Mouse (Mus musculus): ENCODE measurements around the gene Cdc42ep1. TPM values are rescaled to one million over a fixed set of nuclear protein-coding genes. Genes with fewer than 3 reads are reported as not detected.

The Cdc42ep1 gene
- not detected for total RNA-seq (2023)

DNA sequence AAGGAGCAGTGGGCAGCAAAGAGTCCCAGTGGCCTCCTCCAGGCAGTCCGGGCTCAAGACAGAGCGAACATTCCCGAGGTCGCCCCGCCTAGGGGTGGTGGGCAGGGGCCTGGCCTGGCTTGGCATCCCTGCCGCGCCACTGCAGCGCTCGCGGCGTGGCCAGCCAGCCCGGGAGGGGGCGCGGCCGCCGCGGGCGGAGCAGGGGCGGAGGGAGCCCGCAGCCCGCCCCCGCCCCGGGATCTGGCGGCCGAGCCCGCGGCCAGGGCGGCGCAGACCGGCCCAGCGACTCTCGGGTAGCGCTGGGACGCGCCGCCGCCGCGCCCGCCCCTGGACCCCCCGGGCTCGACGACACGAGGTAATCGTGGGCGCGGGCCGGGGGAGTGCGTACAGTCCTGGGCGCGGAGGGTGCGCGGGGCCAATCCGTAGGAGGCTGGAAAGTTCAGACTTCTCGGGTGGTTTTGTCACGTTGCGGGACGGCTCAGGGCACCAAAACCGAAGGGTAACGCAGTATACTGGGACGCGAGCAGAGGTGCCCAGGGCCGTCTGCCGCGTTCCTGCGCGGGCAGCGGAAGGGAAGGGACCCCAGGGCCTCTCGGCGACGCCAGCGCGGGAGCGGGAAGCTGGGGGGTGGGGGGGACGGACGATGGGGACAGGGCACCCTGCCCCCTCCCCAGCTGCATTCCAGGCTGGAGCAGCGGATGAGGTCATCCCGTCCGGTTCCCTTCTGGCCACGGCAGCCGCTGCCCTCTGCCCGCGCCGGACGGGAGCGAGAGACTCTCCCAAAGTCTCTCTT is at the start of gene Cdc42ep1:
Cdc42ep1 (plus strand) TSS at position 254 of the 793 bp plus-strand sequence.

DNA sequence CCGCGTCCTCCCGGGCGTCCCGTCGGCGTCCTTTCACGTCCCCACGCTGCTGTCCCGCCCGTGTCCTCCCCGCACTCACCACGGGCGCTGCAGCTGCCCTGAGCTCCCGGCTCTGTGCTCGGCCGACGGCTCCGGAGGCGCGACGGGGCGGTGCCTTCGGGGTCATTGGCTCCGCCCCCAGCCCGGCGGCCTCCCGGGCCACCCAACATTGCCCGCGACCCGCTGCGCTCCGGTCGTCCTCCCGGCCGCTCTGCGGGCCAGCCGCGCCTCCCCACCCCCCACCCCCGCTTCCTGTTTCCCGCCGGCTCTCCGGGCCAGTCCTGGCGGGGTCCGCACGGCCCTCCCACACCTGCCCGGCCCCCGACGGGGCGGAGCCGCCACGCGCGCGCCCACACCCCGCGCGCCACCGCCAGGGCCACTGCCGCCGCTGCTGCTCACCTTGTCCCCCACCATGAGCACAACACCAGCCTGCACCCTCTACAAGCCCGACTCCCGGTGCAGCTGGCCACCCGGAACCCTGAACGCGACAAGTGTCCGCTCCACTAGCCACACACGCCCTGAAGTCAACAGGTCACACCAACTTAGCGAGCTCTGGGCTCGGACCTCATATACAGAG is 39.5 kb upstream of the Cdc42ep1 start, which contains the start of gene Card10:
Card10 (minus strand) TSS at position 267 of the 616 bp plus-strand sequence.

DNA sequence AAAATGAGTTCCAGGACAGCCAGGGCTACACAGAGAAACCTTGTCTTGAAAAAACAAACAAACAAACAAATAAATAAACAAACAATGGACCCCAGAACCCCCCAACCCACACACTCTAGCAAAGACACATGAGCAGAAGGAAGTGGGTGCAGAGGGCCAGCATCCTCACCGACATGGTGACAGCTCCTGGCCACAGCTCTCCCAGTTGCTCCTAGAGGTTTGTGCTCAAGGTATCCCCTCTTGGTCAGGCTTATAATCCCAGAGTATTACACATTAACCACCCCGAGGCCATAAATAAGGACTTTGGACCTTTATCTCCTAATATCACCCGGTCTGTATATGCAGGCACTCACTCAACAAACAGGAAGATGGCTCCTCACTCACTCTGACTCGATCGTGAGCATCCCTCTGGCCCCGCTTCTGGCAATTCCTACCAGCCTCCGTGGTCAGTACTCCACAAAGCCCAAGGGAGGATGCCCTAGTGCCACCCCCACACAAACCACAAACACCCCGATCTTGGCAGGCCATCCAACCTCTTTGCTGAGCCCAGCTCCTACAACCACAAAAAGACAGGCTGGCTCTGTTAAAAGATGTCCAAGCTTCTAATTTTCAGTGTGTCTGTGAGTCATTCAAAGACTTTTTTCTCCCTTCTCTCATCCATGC is 13.0 kb downstream of the Cdc42ep1 start, which contains the start of gene Lgals2:
Lgals2 (minus strand) TSS at position 227 of the 663 bp plus-strand sequence.

DNA sequence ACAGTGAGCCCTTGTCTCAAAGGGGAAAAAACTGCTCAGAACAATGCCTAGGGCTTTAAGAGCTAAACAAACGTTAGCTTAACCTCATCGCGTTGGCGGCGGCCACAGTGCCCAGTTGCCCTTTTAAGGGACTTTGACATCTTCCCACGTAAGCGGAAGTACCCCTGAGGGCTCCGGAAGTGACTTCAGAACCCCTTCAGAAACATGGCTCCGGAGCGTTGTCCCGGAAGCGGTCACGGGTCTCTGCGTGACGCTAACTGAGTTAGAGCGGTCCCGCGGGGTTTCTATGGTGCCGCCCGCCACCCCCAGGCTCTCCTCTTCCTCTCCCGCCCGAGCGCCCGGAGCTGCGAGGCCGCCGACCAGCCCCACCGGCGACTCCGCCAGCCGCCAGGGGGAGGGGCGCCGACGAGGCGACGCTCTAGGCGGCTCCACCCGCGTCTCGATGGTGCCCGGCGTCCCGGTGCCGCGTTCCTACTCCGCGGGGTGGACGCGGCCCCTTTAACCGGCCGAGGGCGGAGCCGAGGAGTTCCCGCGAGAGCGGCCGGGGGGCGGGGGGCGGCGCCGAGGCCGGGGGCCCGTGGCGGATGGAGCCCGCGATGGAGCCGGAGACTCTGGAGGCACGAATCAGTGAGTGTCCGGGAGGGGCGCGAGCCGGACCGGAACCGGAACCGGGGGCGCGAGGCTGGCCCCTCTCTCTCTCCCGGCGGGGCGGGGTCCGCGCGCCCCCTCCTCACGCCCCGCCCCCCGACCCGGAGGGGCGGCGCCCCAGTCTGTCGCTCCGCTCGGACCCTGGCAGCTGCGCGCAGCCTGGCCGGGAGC is 34.8 kb downstream of the Cdc42ep1 start, which contains the start of gene Gga1:
Gga1 (plus strand) TSS at position 200 of the 819 bp plus-strand sequence.

DNA sequence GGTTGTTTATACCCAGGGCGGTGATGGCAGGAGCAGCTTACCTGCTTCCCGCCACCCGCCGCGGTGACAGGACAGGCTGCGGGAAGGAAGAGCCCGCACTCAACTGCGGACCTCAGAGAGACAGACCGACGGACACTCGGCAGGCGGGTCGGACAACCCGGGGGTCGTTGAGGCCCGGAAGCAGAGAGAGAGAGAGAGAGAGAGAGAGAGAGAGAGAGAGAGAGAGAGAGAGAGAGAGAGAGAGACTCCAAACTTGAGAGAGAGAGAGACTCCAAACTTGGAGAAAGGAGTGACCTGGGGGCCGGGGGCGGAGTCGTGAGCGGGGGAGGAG is 57.0 kb downstream of the Cdc42ep1 start, which contains the start of gene Gm49510:
Gm49510 (plus strand) TSS at position 259 of the 331 bp plus-strand sequence.

DNA sequence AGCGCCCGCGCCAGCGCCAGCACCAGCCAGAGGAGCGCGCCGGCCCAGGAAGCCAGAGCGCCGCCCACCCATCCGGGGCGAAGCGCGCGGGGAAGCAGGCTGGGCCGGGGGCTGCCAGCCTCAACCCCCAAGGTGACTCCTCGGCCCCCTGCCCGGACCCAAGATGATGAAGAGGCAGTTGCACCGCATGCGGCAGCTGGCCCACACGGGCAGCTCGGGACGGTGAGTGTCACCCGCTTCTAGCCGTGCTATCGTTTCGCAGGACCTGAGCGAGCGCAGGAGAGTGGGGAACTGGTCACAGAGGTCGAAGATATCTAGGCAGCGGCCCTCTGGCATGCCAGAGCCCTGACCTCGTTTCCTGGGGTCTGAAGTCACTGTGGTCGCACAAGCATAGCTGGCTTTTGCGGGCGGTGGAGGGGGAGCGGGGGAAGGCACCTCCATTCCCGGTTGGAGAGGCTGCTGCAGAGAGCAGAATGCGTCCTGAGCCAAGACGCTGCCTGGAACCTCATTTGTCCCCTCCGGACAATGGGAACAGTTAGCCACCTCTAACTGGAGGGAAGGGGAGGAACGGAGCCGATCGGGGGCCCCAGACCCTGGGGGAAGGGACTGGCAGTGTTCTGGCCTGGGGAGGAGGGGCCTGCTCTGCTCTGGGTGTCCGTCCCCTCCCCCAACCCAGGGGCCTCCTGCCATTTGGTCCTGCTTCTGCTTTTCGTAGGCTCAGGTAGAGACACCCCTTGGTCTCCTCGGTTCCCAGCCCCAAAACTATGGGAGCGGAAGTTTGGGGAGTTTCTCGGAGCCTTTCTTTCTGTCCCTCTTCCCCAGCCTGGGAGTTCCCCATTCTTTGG is 57.5 kb downstream of the Cdc42ep1 start, which contains the start of gene Sh3bp1:
Sh3bp1 (plus strand) TSS at position 29 of the 845 bp plus-strand sequence.

Other genes starting within 250 kb of the Cdc42ep1 start
- 100 to 1,000 TPM; 166 to 178 TPM for gene Cyth4, start 245.6 kb upstream of the Cdc42ep1 start, total RNA-seq (2023)
- under 1 TPM in 1 of 2 experiments, not detected in 1; 0.12 TPM for gene Elfn2, start 123.9 kb upstream of the Cdc42ep1 start, total RNA-seq (2023)
- 100 to 1,000 TPM in 1 of 2 experiments, 10 to 100 TPM in 1; 83.2 to 100 TPM for gene Mfng, start 69.1 kb upstream of the Cdc42ep1 start, total RNA-seq (2023)
- gene Card10, start 39.6 kb upstream of the Cdc42ep1 start, total RNA-seq (2023): under 1 TPM in 1 of 2 experiments, not detected in 1; 0.38 TPM
- not detected for gene Lgals2, start 12.9 kb downstream of the Cdc42ep1 start, total RNA-seq (2023)
- 10 to 100 TPM; 74.7 to 77.9 TPM for gene Gga1, start 34.6 kb downstream of the Cdc42ep1 start, total RNA-seq (2023)
- gene Gm49510, start 57.0 kb downstream of the Cdc42ep1 start, total RNA-seq (2023): under 1 TPM in 1 of 2 experiments, not detected in 1; 0.80 TPM
- 10 to 100 TPM; 60.9 to 70.6 TPM for gene Sh3bp1, start 57.1 kb downstream of the Cdc42ep1 start, total RNA-seq (2023)
- gene Pdxp, start 71.3 kb downstream of the Cdc42ep1 start, total RNA-seq (2023): 1 to 10 TPM; 9.8 to 9.9 TPM
- 10 to 100 TPM in 1 of 2 experiments, 1 to 10 TPM in 1; 7.2 to 10.1 TPM for gene Lgals1, start 84.1 kb downstream of the Cdc42ep1 start, total RNA-seq (2023)
- 10 to 100 TPM; 36.2 to 47.2 TPM for gene Nol12, start 92.3 kb downstream of the Cdc42ep1 start, total RNA-seq (2023)
- gene Triobp, start 105.1 kb downstream of the Cdc42ep1 start, total RNA-seq (2023): 10 to 100 TPM; 46.6 to 65.7 TPM
- gene H1f0, start 185.8 kb downstream of the Cdc42ep1 start, total RNA-seq (2023): 1 to 10 TPM; 1.9 to 2.1 TPM
- gene Galr3, start 199.3 kb downstream of the Cdc42ep1 start, total RNA-seq (2023): not detected
- gene Ankrd54, start 220.3 kb downstream of the Cdc42ep1 start, total RNA-seq (2023): 10 to 100 TPM; 38.2 to 38.8 TPM
- 100 to 1,000 TPM; 114 to 115 TPM for gene Eif3l, start 232.6 kb downstream of the Cdc42ep1 start, total RNA-seq (2023)